In genomic region chr19:21918113-21918512, GRCm38 (mm10) we compare ENCODE assay signal across 25 mouse cellular contexts.
A peak's percentile ranks its signal among the peaks of the same experiment; 100 is the strongest.
DNase-seq lines count a peak whose midpoint lies in the region; ATAC-seq and TF ChIP-seq lines count a peak whose summit lies in the region.
"Had no signal": no experiment of that assay in that cellular context is flagged by ENCODE, and none has a peak within 500 bp of the region (broad histone marks: within the 10 kb centered on the region; RNA-seq: fewer than 3 reads in every experiment).

No protein-coding gene starts in this region.

- peaks cover 3% of the 10 kb centered on the region; the same call in 1 of the 2 replicates for H3K4me1 ChIP-seq in heart, embryonic 13.5 days
- H3K4me1 ChIP-seq: liver, embryonic 12.5 days; neural tube, embryonic 12.5 days had no signal

- no peaks in the 10 kb centered on the region for H3K9me3 ChIP-seq in heart, embryonic 13.5 days
- H3K9me3 ChIP-seq: limb, embryonic 13.5 days; liver, embryonic 12.5 days; midbrain, embryonic 12.5 days; neural tube, embryonic 12.5 days had no signal

- intact Hi-C loops in heart, postnatal 36 days (cut with DNase I) = no loop called here

- no peaks in the 10 kb centered on the region for H3K36me3 ChIP-seq in heart, embryonic 13.5 days
- H3K36me3 ChIP-seq: limb, embryonic 13.5 days; liver, embryonic 12.5 days; midbrain, embryonic 12.5 days; neural tube, embryonic 12.5 days had no signal

- no peak overlapping the region for H3K9ac ChIP-seq in heart, embryonic 13.5 days
- H3K9ac ChIP-seq: limb, embryonic 13.5 days; liver, embryonic 12.5 days; midbrain, embryonic 12.5 days; neural tube, embryonic 12.5 days had no signal

- DNase-seq in cerebellum, postnatal 14 days = peak; percentile 12 to 24
- DNase-seq in heart, postnatal 36 days = no peak
- peak in 1 of 2 experiments; percentile 8 for DNase-seq in layer of hippocampus, adult 2 months (ENCODE audit: low spot score in 2 of 2)
- DNase-seq in layer of hippocampus, postnatal 25 days (ENCODE audit: extremely low spot score in 1 of 2, low spot score in 1 of 2) = no peak
- peak; percentile 44 for DNase-seq in adipocyte (ENCODE audit: low spot score)
- DNase-seq in ovary, postnatal 36 days (ENCODE audit: low spot score) = no peak
- DNase-seq: adrenal gland, adult 2 months; cerebellum, adult 18-20 months; gastrocnemius, postnatal 25 days; heart, postnatal 4 days; kidney, adult 2 months; layer of hippocampus, postnatal 36 days; lung, adult 18-20 months; lung, postnatal 10 days; retina, postnatal 1 day had no signal

- TF ChIP-seq CTCF in layer of hippocampus, adult 2 months (conservative IDR thresholded peaks at IDR 0.05) = peak; percentile 68

- ATAC-seq in cerebellum, adult (ENCODE audit: insufficient number of reproducible peaks, low FRiP score, low TSS enrichment) = no peak
- no peak for ATAC-seq in heart, embryonic 13.5 days (ENCODE audit: extremely low read depth, insufficient number of reproducible peaks, low FRiP score, low TSS enrichment)
- ATAC-seq: CD4-positive, CD25-positive, alpha-beta regulatory T cell, adult 4 months; forebrain, embryonic 14.5 days; liver, embryonic 12.5 days; Patski had no signal

- H3K27ac ChIP-seq in heart, embryonic 13.5 days (replicated peaks) = peak overlapping the region; percentile 58; the same call in 1 of the 2 replicates
- H3K27ac ChIP-seq in layer of hippocampus, adult 2 months = no peak overlapping the region
- H3K27ac ChIP-seq: kidney, postnatal 0 days; limb, embryonic 13.5 days; liver, embryonic 12.5 days; midbrain, embryonic 12.5 days; neural tube, embryonic 12.5 days had no signal

- no peaks in the 10 kb centered on the region for H3K27me3 ChIP-seq in heart, embryonic 13.5 days (replicated peaks)
- H3K27me3 ChIP-seq: limb, embryonic 13.5 days; liver, embryonic 12.5 days; midbrain, embryonic 12.5 days; neural tube, embryonic 12.5 days had no signal

- H3K4me2 ChIP-seq in heart, embryonic 13.5 days = no peak overlapping the region
- H3K4me2 ChIP-seq: limb, embryonic 13.5 days; liver, embryonic 12.5 days; midbrain, embryonic 12.5 days; neural tube, embryonic 12.5 days had no signal

- H3K4me3 ChIP-seq in heart, embryonic 13.5 days = no peak overlapping the region
- no peak overlapping the region for H3K4me3 ChIP-seq in layer of hippocampus, adult 2 months
- H3K4me3 ChIP-seq: limb, embryonic 13.5 days; liver, embryonic 12.5 days; midbrain, embryonic 12.5 days; neural tube, embryonic 12.5 days had no signal

- WGBS in heart, embryonic 13.5 days = 78% methylated on average over 4 of the region's 4 CpGs

Comparison
In these comparisons a context has a peak if more than half of its experiments do, and no peak if none do; other contexts are left out.
1. DNase-seq: peak in cerebellum, postnatal 14 days (2 of 2) and adipocyte (single experiment); none in heart, postnatal 36 days (0 of 2), layer of hippocampus, postnatal 25 days (0 of 2) and ovary, postnatal 36 days (single experiment).